Mouse (Mus musculus) lung, postnatal 25 days (tissue): ENCODE results near the gene Aspdh.

Source experiments
- DNase-seq: peaks from one replicate; pipeline ENCODE4 v3.0.0; 2022; ENCODE audit warnings: low spot score

Aspdh gene

GRCm38 (mm10) chr7:44471880-44472557, 6.8 kb downstream of the Aspdh start:
- DNase-seq = no peak

DNA sequence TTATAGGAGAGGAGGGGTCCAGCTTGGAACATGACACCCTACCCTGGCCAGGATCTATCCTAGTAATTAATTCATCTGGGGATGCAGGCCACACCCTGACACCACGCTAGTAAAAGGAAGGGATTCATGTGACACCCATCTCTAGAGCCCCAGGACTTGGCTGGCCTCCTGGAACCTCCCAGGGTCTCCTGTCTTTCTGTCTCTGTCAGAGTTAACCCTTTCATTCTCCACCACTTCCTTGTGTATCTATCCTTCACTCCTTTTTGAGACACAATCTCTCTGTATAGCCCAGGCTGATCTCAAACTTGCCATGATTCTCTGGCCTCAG, 7.3 kb downstream of the Aspdh start:
- no peak for DNase-seq

GRCm38 (mm10) chr7:44472961-44473646, 7.9 kb downstream of the Aspdh start:
- peak; percentile 23 for DNase-seq

DNA sequence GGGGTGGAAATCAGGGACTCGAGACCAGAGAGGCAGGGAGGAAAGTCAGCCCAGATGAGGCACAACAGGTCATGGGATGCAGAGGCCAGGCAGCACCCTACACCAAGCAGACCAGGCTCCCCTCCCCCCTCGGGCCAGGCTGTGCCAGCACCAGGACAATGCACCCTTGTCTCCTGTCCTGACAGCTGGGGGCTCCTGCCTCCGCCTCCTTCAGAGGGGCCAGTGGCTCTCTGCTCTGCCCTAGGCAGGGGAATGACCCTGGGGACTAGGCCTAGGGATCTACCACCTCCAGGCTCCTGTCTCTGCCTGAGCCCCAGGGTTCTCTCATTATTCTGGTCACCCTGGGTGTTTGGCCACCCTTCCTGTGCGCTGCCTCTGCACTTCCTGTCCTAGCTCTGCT, 9.2 kb downstream of the Aspdh start:
- no peak for DNase-seq

DNA sequence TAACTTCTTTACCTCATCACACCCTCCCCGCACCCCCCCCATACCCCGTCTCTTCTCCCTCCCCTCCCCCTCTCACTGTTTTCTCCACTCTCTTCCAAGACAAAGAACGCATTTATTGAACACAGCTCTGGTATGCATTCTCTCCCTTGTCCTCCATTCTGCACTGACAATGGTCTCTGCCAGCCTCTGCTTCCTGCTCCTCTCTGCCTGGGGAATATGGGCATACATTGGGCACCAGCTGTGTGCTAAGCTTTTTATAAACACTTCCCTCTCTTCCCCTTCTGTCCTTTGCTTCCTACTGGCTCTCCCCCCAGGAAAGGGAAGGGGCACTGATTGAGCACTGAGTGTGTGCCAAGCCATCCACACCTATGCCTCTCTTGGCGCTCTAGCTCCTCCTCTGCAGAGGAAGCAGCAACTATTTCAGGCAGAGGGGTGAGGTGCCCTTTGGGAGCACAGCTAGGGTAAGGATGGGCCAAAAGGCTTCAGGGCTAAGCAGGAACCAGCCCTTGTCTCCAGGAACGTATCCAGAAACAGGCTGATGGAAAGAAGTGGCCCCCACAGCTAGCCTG, 9.9 kb downstream of the Aspdh start:
- no peak for DNase-seq

GRCm38 (mm10) chr7:44482836-44483435, 17.7 kb downstream of the Aspdh start:
- no peak for DNase-seq

GRCm38 (mm10) chr7:44484109-44484508, 18.9 kb downstream of the Aspdh start:
- DNase-seq = no peak

DNA sequence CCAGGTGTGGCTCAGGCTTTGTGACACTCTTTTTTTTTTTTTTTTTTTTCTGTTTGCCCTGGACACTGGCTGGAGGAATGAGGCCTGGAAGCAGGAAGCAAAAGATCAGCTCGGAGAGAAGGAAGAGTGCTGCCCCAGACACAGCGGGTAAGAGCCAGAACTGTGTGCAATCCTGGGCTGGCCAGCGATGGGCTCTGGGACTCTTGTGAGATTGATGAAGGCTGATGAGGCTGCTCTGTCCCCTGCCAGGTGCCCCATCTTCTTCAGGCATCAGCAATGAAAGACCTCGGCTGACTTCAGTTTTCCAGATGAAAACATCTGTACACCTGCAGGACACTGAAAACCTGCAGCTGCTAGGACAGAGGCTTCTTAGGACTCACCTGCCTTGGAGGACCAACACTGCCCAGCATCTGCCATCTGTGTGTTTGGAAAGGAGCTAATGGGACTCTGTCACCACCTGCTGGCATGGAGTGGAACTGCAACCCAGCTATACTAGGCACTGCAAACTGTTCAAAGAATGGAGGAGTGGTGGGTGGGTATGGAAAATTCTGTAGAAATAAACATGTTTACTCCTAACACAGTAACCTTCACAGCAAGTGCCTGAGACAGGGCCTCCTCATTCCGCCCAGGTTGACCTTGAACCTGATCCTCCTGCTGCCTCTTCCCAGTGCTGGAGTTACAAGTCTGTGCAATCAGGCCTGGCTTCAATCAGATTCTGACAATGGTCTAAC, 19.8 kb downstream of the Aspdh start:
- peak; percentile 68 for DNase-seq

- no peak for DNase-seq
Observed at GRCm38 (mm10) chr7:44485572-44486195, 20.5 kb downstream of the Aspdh start.

DNA sequence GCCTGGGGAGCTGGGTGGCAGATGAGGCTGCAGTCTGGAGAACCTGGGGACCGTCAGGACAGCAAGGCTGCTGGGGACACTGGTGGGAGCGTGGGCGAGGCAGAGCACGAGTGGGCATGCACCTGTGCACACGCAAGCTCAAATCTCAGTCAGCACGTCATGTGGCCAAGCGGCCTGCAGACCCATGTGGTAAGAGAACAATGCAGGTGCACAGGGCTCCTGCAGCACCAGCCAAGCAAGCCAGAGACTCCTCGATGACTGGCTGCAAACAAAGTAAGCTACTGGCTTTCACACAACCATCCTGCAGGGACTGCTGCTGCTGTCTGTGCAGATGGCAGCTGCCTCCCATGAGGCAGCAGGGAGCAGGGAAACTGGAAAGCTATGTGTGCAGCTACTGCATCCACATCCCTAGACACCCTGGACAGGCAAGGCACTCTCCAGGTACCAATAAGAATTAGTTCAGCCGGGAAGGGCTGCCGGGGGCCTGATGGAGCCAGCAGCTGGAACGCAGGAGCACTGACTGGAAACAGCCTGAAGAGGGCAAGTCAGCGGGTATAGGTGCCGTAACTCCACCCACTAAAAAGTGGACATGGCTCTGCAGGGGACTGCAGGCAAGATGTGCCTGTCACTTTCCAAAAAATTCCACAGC, 21.9 kb downstream of the Aspdh start:
- DNase-seq = no peak

GRCm38 (mm10) chr7:44487936-44488335, 22.7 kb downstream of the Aspdh start:
- DNase-seq = no peak

DNA sequence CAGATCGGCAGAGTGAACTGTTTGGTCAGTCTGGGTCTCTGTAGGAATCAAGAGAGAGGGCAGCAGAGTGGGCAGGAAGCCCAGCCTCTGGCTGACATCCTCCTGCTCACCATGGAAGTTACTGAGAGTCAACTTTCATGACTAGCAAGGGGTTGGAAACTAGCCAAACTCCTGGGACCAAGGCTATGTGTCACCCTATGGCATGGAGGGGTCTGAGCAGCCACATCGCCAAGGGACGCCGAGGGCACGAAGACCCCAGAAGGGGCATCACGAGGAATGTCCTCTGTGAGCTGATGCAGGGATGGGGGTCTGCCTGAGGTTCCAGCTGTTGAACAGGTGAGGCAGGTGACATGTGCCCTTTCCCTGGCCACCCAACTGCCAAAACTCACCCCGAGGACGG, 23.4 kb downstream of the Aspdh start:
- no peak for DNase-seq

DNA sequence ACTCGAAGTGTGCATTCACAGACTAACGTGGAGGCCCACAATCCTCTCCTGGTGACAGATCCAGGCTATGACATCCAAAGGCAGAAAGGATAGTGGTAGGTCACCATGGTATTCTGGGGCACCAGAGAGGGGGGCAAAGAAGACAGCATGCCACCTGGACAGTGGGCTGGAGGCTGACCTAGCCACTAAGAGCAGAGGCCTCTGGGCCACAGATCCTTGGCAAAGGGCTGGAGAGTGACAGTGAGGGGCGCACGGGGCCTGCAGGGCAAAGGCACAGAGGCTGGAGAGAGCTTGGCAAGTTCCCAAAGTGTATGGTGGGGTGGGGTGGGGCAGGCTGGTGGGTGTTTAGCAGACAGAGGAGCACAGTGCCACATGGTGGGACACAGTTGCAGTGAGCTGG, 25.1 kb downstream of the Aspdh start:
- DNase-seq = no peak

DNA sequence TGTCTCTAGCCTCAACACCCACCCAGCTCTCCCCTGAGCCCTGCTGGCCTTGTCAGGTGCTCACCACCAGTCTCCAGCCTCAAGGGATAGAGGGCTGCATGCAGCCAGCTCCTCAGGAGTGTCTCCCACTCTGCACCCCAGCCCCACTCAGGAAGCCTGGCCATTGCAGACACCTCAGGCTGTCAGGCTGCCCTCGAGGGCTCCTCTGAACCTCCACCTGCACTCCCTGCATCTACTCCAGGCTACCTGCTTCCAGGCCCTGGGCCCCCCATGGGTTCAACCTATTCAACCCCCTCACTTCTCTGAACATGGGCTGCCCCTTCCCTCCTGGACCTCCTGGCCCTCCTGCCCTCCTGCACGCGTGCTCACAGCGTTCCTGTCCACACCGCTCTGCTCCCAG, 26.2 kb downstream of the Aspdh start:
- DNase-seq = no peak

DNA sequence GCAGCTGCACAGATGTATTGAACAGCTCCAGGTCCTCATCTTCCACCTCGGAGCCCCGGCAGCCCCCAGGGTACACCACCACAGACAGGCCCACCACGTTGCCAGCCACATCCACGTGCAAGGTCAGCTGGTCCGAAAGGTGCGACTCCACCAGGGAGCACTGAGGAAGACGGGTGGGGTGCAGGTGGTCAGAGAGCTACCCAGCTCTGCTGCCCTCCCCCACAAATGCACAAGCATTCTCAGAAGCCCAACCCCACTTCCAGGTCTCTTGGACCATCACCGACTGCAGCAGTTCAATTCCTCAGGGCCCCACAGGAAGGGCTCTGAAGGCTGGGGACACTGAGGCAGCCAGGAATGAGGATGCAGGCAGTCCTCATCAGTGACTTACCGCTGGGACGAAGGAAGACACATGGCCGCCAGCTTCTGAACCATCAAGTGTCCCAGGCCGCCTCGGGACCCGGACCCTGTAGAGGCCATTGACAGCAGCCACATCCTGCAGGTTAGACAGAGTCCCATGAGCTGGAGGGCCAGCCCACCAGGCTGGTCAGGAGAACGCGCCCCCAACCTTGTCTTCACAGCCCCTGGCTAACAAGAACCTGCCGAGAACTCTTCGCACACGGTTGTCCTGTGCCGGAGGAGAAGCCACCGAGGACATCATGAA, 27.1 kb downstream of the Aspdh start:
- DNase-seq = no peak

GRCm38 (mm10) chr7:44494681-44495080, 29.5 kb downstream of the Aspdh start:
- DNase-seq = no peak

- DNase-seq = no peak
Observed at GRCm38 (mm10) chr7:44495086-44495485, 29.9 kb downstream of the Aspdh start.

- peak; percentile 97 for DNase-seq
Observed at GRCm38 (mm10) chr7:44495992-44496770, 31.0 kb downstream of the Aspdh start, which contains the start of the genes Emc10 and Fam71e1. Emc10 (minus strand) TSS chr7:44496529. Fam71e1 (plus strand) TSS chr7:44496581.

- no peak for DNase-seq
Observed at GRCm38 (mm10) chr7:44496771-44497109, 31.5 kb downstream of the Aspdh start.

GRCm38 (mm10) chr7:44497361-44498055, 32.3 kb downstream of the Aspdh start:
- no peak for DNase-seq
